Mouse (Mus musculus) neural tube, embryonic 14.5 days (tissue): ENCODE data around the gene Tra2a. TPM values are rescaled to one million over a fixed set of nuclear protein-coding genes. Genes with fewer than 3 reads are reported as not detected.
"Not testable (repeated sequence)": the region's sequence is repeated elsewhere in the genome, so short reads cannot be mapped to it uniquely, and the experiment has no call there.

Experiments used
- ATAC-seq: fragments of 200-750 bp; cut with Nextera tagmentation; 2 replicates; pipeline ENCODE4 v1.8.0; 2017; ENCODE audit warnings: low read depth, mild to moderate bottlenecking, moderate TSS enrichment, moderate library complexity
- H3K27ac ChIP-seq: fragments of 300-500 bp; sonication (generic); 2 replicates; pipeline ENCODE4 v1.5.1; 2014; ENCODE audit warnings: low read depth, mild to moderate bottlenecking, control low read depth, low read length, moderate library complexity, mixed read lengths
- H3K27me3 ChIP-seq: fragments of 300-500 bp; sonication (generic); 2 replicates; pipeline ENCODE4 v1.6.1; 2014; ENCODE audit warnings: low read length; ENCODE audit not compliant: control insufficient read depth, insufficient read depth
- H3K36me3 ChIP-seq: fragments of 300-500 bp; sonication (generic); 2 replicates; pipeline ENCODE4 v1.6.1; 2014; ENCODE audit warnings: low read length, mixed read lengths; ENCODE audit not compliant: control insufficient read depth, insufficient read depth
- H3K4me1 ChIP-seq: fragments of 300-500 bp; sonication (generic); 2 replicates; pipeline ENCODE4 v1.6.1; 2014; ENCODE audit warnings: low read length; ENCODE audit not compliant: control insufficient read depth, insufficient read depth
- H3K4me2 ChIP-seq: fragments of 300-500 bp; sonication (generic); 2 replicates; pipeline ENCODE4 v1.6.1; 2014; ENCODE audit warnings: mild to moderate bottlenecking, low read depth, low read length, control low read depth
- H3K4me3 ChIP-seq: fragments of 300-500 bp; sonication (generic); 2 replicates; pipeline ENCODE4 v1.5.1; 2014; ENCODE audit warnings: low read depth, low read length, control low read depth, mixed read lengths
- H3K9ac ChIP-seq: fragments of 300-500 bp; sonication (generic); replicated peaks from 2 replicates; pipeline ENCODE4 v1.6.1; 2014; ENCODE audit warnings: low read depth, mild to moderate bottlenecking, control low read depth, low read length, mixed read lengths
- H3K9me3 ChIP-seq: fragments of 300-500 bp; sonication (generic); 2 replicates; pipeline ENCODE4 v1.6.1; 2016; ENCODE audit warnings: low read length; ENCODE audit not compliant: control insufficient read depth
- WGBS: fragments of 180-500 bp; shearing (Covaris S2); extraction: QIAGEN DNeasy Blood & Tissue Kit; methylation state at CpG from one replicate; pipeline ENCODE4 v1.1.7; 2014; 5-methylcytosine and 5-hydroxymethylcytosine counted together
- polyA plus RNA-seq: library from polyadenylated mRNA; unstranded; fragments of >200 nt; fragmentation: Nextera tagmentation; extraction: Ambion mirVana; gene quantifications from 2 replicates; pipeline ENCODE4 v1.2.1, GENCODE M21; 2014

Gene Tra2a
- polyA plus RNA-seq, 1 experiment from 2014 or later, result 64.2 TPM

- no peaks in the 10 kb centered on the region for H3K9me3 ChIP-seq
- no peak overlapping the region for H3K4me2 ChIP-seq
- ATAC-seq, result no peak
- no peaks in the 10 kb centered on the region for H3K4me1 ChIP-seq
- no peak overlapping the region for H3K9ac ChIP-seq
- H3K27me3 ChIP-seq, result no peaks in the 10 kb centered on the region
- no peak overlapping the region for H3K4me3 ChIP-seq
- 64% methylated on average over 11 of the region's 11 CpGs for WGBS
- no peaks in the 10 kb centered on the region for H3K36me3 ChIP-seq
- H3K27ac ChIP-seq, result no peak overlapping the region
Observed at GRCm38 (mm10) chr6:49269923-49270322, 6.1 kb upstream of the Tra2a start.

- no peaks in the 10 kb centered on the region for H3K36me3 ChIP-seq
- no peak overlapping the region for H3K9ac ChIP-seq
- H3K27me3 ChIP-seq, result no peaks in the 10 kb centered on the region
- no peak overlapping the region for H3K27ac ChIP-seq
- no peak for ATAC-seq
- H3K4me3 ChIP-seq, result no peak overlapping the region
- H3K4me1 ChIP-seq, result no peaks in the 10 kb centered on the region
- no peaks in the 10 kb centered on the region for H3K9me3 ChIP-seq
- H3K4me2 ChIP-seq, result no peak overlapping the region
- WGBS, result 24% methylated on average over 5 of the region's 5 CpGs
Observed at GRCm38 (mm10) chr6:49269200-49269599, 5.4 kb upstream of the Tra2a start.

GRCm38 (mm10) chr6:49267686-49268085 lies 3.9 kb upstream of the Tra2a start:
- Histone ChIP-seq H3K4me2 (no peak overlapping the region), H3K27me3 (no peaks in the 10 kb centered on the region), H3K4me1 (no peaks in the 10 kb centered on the region), H3K27ac (no peak overlapping the region), H3K36me3 (no peaks in the 10 kb centered on the region), H3K9me3 (no peaks in the 10 kb centered on the region), H3K4me3 (no peak overlapping the region), H3K9ac (no peak overlapping the region)
- ATAC-seq, result no peak
- WGBS, result 74% methylated on average over 4 of the region's 4 CpGs

- H3K27ac ChIP-seq, H3K4me3 ChIP-seq, H3K27me3 ChIP-seq, H3K9me3 ChIP-seq, ATAC-seq, H3K36me3 ChIP-seq, H3K4me2 ChIP-seq, H3K9ac ChIP-seq: not testable (repeated sequence)
- H3K4me1 ChIP-seq, result peaks cover 21% of the 10 kb centered on the region
- WGBS, result 96% methylated on average over 1 of the region's 1 CpGs
Observed at GRCm38 (mm10) chr6:49265207-49265606, 1.4 kb upstream of the Tra2a start.

DNA sequence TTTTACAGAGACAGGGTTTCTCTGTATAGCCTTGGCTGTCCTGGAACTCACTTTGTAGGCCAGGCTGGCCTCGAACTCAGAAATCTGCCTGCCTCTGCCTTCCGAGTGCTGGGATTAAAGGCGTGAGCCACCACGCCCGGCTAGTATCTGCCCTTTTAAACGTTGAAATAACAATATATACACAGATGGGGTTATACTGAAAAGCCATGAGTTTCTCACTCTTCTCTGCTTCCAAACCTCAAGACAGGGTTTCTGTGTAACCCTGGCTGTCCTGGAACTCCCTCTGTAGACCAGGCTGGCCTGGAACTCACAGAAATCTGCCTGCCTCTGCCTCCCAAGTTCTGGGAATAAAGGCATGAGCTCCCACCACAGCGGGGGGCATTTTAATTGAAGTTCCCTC lies 613 bp upstream of the Tra2a start:
- peak overlapping the region; percentile 99 for H3K27ac ChIP-seq
- not testable (repeated sequence) for H3K4me3 ChIP-seq
- WGBS, result 90% methylated on average over 7 of the region's 7 CpGs

DNA sequence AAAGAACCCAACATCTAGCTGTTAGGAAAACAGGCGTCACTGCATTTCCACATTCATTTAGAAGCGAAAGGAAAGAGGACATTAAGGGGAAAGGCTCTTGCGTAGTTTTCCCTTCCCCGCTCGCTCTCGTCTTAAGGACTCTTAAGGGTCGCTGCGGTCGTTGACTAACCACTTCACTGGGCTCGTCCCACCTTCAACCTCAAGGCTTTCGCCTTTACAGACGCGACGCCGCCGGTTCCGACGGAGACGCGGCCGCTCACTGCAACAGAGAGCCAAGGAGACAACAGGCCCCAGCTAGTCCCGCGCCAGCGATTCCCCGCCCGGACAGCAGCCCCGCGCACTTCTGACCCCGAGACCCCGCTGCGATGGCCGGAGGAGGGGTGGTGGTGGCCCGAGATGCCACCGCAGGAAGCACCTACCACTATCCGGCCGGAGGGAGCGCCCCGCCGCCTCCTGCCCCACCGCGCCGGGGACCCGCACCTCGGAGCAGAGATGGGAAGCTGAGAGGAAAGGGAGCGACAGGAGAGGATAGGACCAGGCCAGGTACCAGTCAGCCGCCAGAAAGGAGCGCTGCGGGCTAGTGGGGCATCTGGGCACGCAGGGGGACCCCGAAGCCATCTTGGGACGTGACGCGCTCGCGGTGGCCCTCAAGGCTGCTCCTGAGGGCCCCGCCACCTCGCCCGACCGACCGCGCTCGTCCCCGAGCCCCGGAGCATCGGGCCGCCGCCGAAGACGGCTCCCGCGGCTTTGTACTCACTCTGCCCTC lies 569 bp downstream of the Tra2a start:
- H3K4me2 ChIP-seq, result peak overlapping the region; percentile 73
- peaks cover 25% of the 10 kb centered on the region for H3K4me1 ChIP-seq
- no peaks in the 10 kb centered on the region for H3K27me3 ChIP-seq
- peak overlapping the region; percentile 99 for H3K27ac ChIP-seq
- no peaks in the 10 kb centered on the region for H3K9me3 ChIP-seq
- peak; percentile 84 for ATAC-seq
- H3K36me3 ChIP-seq, result no peaks in the 10 kb centered on the region
- WGBS, result under 1% methylated on average over 63 of the region's 71 CpGs
- H3K9ac ChIP-seq, result peak overlapping the region; percentile 99
- peak overlapping the region; percentile 97 for H3K4me3 ChIP-seq

More for the DNA sequence above, 613 bp upstream of the Tra2a start:
- not testable (repeated sequence) for H3K9me3 ChIP-seq, H3K27me3 ChIP-seq, H3K9ac ChIP-seq, H3K36me3 ChIP-seq, ATAC-seq
- H3K4me1 ChIP-seq, result peaks cover 25% of the 10 kb centered on the region
- peak overlapping the region; percentile 46; the same call in 1 of the 2 replicates for H3K4me2 ChIP-seq

DNA sequence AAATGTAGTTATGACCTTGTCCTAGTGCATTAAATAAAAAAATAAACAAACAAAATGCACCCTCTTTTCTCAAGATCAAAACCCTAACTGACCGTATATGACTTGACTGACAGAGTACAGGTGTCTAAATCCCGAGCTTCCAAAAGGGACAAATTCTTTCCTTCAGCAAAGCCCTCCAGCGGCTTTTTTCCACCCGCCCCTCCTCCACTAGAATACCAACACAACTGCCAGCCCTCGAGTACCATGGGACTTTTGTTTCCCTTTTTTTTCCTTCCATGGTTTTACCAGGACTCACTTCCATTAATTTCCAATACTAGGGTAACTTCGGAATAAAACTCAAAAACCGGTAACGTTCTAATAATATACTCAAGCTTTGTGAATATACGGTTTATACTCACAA lies 1.4 kb downstream of the Tra2a start:
- H3K9me3 ChIP-seq, result no peaks in the 10 kb centered on the region
- H3K36me3 ChIP-seq, result no peaks in the 10 kb centered on the region
- ATAC-seq, result no peak
- peak overlapping the region; percentile 97 for H3K4me3 ChIP-seq
- no peaks in the 10 kb centered on the region for H3K27me3 ChIP-seq
- H3K9ac ChIP-seq, result peak overlapping the region; percentile 99; the same call in 1 of the 2 replicates
- under 1% methylated on average over 9 of the region's 9 CpGs for WGBS
- no peak overlapping the region for H3K27ac ChIP-seq
- peak overlapping the region; percentile 73 for H3K4me2 ChIP-seq
- H3K4me1 ChIP-seq, result peaks cover 25% of the 10 kb centered on the region

DNA sequence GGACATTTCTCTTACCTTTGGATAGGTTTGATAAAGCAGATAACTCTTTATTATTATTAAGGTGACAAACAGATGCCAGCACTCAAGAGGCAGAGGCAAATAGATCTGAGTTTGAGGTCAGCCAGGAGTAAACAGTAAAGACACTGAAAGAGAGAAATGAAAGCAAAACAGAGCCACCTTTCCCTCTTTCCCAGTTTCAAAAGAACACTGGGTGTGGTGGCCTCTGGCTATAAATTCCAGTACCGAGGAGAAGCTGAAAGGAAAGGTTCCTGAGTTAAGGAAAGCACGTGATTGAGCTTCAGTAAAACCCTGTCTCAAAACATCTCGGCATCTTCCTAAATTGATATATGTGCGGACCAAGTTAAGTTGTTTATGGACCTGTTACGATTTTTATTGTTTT lies 4.1 kb downstream of the Tra2a start:
- H3K4me3 ChIP-seq, result no peak overlapping the region
- H3K4me1 ChIP-seq, result peaks cover 25% of the 10 kb centered on the region
- no peaks in the 10 kb centered on the region for H3K9me3 ChIP-seq
- H3K4me2 ChIP-seq, result no peak overlapping the region
- H3K36me3 ChIP-seq, result no peaks in the 10 kb centered on the region
- H3K9ac ChIP-seq, result no peak overlapping the region
- no peak overlapping the region for H3K27ac ChIP-seq
- WGBS, result 24% methylated on average over 5 of the region's 5 CpGs
- ATAC-seq, result no peak
- no peaks in the 10 kb centered on the region for H3K27me3 ChIP-seq

DNA sequence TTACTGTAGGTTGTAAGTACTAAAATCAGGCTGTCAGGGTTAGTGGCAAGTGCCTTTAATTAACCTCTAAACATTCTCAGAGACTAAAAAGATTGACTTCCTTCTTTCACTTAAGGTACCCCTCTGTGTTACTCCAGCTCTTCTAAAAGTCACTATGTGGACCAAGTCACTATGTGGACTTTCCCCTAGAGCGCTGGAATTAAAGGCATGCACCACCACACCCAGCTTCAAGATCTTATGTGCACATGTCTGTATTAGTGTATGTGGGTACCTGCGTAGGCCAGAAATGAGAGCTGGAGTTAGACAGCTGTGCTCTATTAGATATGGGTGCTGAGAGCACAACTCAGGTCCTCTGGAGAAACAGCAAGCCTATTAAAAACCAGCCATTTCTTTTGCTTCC lies 6.0 kb downstream of the Tra2a start:
- H3K9me3 ChIP-seq, result no peaks in the 10 kb centered on the region
- H3K27ac ChIP-seq, result no peak overlapping the region
- H3K4me3 ChIP-seq, result no peak overlapping the region
- ATAC-seq, result no peak
- H3K4me1 ChIP-seq, result peaks cover 25% of the 10 kb centered on the region
- H3K9ac ChIP-seq, result no peak overlapping the region
- WGBS, result 95% methylated on average over 2 of the region's 2 CpGs
- H3K36me3 ChIP-seq, result no peaks in the 10 kb centered on the region
- H3K4me2 ChIP-seq, result no peak overlapping the region
- H3K27me3 ChIP-seq, result no peaks in the 10 kb centered on the region
